Mouse (Mus musculus): ENCODE measurements at regions not wholly inside any gene's neighbourhood (a gene's known extent, or its start where the extent isn't known, plus 50 kb on each side); places are given as distances from the start of the nearest gene placed in this dataset.
"Not testable (repeated sequence)": the region's sequence is repeated elsewhere in the genome, so short reads cannot be mapped to it uniquely, and the experiment has no call there.

- H3K4me2 ChIP-seq (ENCODE audit: low read depth, low read length): no peak overlapping the region
- H3K36me3 ChIP-seq (ENCODE audit: control insufficient read depth, insufficient read depth, low read length): no peaks in the 10 kb centered on the region
- no peak for ATAC-seq
- H3K4me3 ChIP-seq (ENCODE audit: low read length): no peak overlapping the region
- 79% methylated on average over 5 of the region's 5 CpGs for WGBS
- H3K27me3 ChIP-seq (replicated peaks; ENCODE audit: control insufficient read depth, insufficient read depth, low read length): no peaks in the 10 kb centered on the region
- no peaks in the 10 kb centered on the region for H3K4me1 ChIP-seq (ENCODE audit: control insufficient read depth, insufficient read depth, low read length)
- no peak overlapping the region for H3K9ac ChIP-seq (ENCODE audit: low read depth, low read length)
- H3K27ac ChIP-seq (ENCODE audit: low read length): no peak overlapping the region
- no peaks in the 10 kb centered on the region for H3K9me3 ChIP-seq (ENCODE audit: control insufficient read depth, low read length)
Observed at GRCm38 (mm10) chr1:41905971-41906370, 789.6 kb upstream of the Pou3f3 start.

- no peaks in the 10 kb centered on the region for H3K27me3 ChIP-seq (replicated peaks; ENCODE audit: control insufficient read depth, insufficient read depth, low read length)
- H3K27ac ChIP-seq (ENCODE audit: low read length): no peak overlapping the region
- no peaks in the 10 kb centered on the region for H3K9me3 ChIP-seq (ENCODE audit: control insufficient read depth, low read length)
- no peak overlapping the region for H3K4me3 ChIP-seq (ENCODE audit: low read length)
- H3K36me3 ChIP-seq (ENCODE audit: control insufficient read depth, insufficient read depth, low read length): no peaks in the 10 kb centered on the region
- no peak overlapping the region for H3K9ac ChIP-seq (ENCODE audit: low read depth, low read length)
- WGBS: 87% methylated on average over 8 of the region's 8 CpGs
- no peak overlapping the region for H3K4me2 ChIP-seq (ENCODE audit: low read depth, low read length)
- ATAC-seq: no peak
- H3K4me1 ChIP-seq (ENCODE audit: control insufficient read depth, insufficient read depth, low read length): no peaks in the 10 kb centered on the region
Observed at GRCm38 (mm10) chr1:41908001-41908807, 787.4 kb upstream of the Pou3f3 start.

- Histone ChIP-seq H3K9ac (ENCODE audit: low read depth, low read length) (no peak overlapping the region), H3K4me3 (ENCODE audit: low read length) (no peak overlapping the region), H3K27ac (ENCODE audit: low read length) (no peak overlapping the region), H3K36me3 (ENCODE audit: control insufficient read depth, insufficient read depth, low read length) (no peaks in the 10 kb centered on the region), H3K27me3 (replicated peaks; ENCODE audit: control insufficient read depth, insufficient read depth, low read length) (no peaks in the 10 kb centered on the region), H3K4me1 (ENCODE audit: control insufficient read depth, insufficient read depth, low read length) (no peaks in the 10 kb centered on the region), H3K4me2 (ENCODE audit: low read depth, low read length) (no peak overlapping the region), H3K9me3 (ENCODE audit: control insufficient read depth, low read length) (no peaks in the 10 kb centered on the region)
- 89% methylated on average over 5 of the region's 5 CpGs for WGBS
- no peak for ATAC-seq
Observed at GRCm38 (mm10) chr1:41908808-41909110, 786.8 kb upstream of the Pou3f3 start.

DNA sequence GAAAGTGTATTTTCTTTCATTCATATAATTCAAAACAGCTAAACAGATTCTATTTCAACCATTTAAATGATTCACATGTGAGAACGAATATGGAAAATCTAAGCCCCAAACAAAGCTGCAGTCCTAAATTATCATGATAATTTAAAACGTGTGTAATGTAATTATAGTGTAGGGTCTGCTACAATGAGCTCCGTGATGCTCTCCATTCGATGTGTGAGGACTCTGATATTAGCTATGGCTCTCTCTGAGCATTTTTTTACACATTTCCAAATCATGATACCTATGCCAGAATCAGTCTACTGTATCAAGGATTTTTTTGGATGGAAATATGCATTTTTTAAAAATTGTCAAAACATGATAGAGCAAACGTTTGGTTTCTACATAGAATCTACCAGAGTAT, 785.8 kb upstream of the Pou3f3 start:
- H3K9ac ChIP-seq (ENCODE audit: low read depth, low read length): no peak overlapping the region
- H3K36me3 ChIP-seq (ENCODE audit: control insufficient read depth, insufficient read depth, low read length): no peaks in the 10 kb centered on the region
- no peak overlapping the region for H3K4me2 ChIP-seq (ENCODE audit: low read depth, low read length)
- H3K4me1 ChIP-seq (ENCODE audit: control insufficient read depth, insufficient read depth, low read length): no peaks in the 10 kb centered on the region
- H3K27me3 ChIP-seq (replicated peaks; ENCODE audit: control insufficient read depth, insufficient read depth, low read length): no peaks in the 10 kb centered on the region
- WGBS: 82% methylated on average over 5 of the region's 5 CpGs
- no peaks in the 10 kb centered on the region for H3K9me3 ChIP-seq (ENCODE audit: control insufficient read depth, low read length)
- ATAC-seq: no peak
- H3K4me3 ChIP-seq (ENCODE audit: low read length): no peak overlapping the region
- no peak overlapping the region for H3K27ac ChIP-seq (ENCODE audit: low read length)

- Histone ChIP-seq H3K4me2 (ENCODE audit: low read depth, low read length) (no peak overlapping the region), H3K36me3 (ENCODE audit: control insufficient read depth, insufficient read depth, low read length) (no peaks in the 10 kb centered on the region), H3K4me1 (ENCODE audit: control insufficient read depth, insufficient read depth, low read length) (no peaks in the 10 kb centered on the region), H3K9ac (ENCODE audit: low read depth, low read length) (no peak overlapping the region), H3K27ac (ENCODE audit: low read length) (no peak overlapping the region), H3K4me3 (ENCODE audit: low read length) (no peak overlapping the region), H3K27me3 (replicated peaks; ENCODE audit: control insufficient read depth, insufficient read depth, low read length) (no peaks in the 10 kb centered on the region), H3K9me3 (ENCODE audit: control insufficient read depth, low read length) (no peaks in the 10 kb centered on the region)
- ATAC-seq: no peak
- WGBS: 47% methylated on average over 4 of the region's 4 CpGs
Observed at GRCm38 (mm10) chr1:41916730-41917347, 778.7 kb upstream of the Pou3f3 start.

GRCm38 (mm10) chr1:41917807-41918206, 777.8 kb upstream of the Pou3f3 start:
- H3K4me1 ChIP-seq (ENCODE audit: control insufficient read depth, insufficient read depth, low read length); H3K36me3 ChIP-seq (ENCODE audit: control insufficient read depth, insufficient read depth, low read length); H3K4me2 ChIP-seq (ENCODE audit: low read depth, low read length); H3K9ac ChIP-seq (ENCODE audit: low read depth, low read length); H3K27me3 ChIP-seq (replicated peaks; ENCODE audit: control insufficient read depth, insufficient read depth, low read length); ATAC-seq; H3K9me3 ChIP-seq (ENCODE audit: control insufficient read depth, low read length); H3K4me3 ChIP-seq (ENCODE audit: low read length); H3K27ac ChIP-seq (ENCODE audit: low read length): not testable (repeated sequence)
- 88% methylated on average over 5 of the region's 5 CpGs for WGBS

DNA sequence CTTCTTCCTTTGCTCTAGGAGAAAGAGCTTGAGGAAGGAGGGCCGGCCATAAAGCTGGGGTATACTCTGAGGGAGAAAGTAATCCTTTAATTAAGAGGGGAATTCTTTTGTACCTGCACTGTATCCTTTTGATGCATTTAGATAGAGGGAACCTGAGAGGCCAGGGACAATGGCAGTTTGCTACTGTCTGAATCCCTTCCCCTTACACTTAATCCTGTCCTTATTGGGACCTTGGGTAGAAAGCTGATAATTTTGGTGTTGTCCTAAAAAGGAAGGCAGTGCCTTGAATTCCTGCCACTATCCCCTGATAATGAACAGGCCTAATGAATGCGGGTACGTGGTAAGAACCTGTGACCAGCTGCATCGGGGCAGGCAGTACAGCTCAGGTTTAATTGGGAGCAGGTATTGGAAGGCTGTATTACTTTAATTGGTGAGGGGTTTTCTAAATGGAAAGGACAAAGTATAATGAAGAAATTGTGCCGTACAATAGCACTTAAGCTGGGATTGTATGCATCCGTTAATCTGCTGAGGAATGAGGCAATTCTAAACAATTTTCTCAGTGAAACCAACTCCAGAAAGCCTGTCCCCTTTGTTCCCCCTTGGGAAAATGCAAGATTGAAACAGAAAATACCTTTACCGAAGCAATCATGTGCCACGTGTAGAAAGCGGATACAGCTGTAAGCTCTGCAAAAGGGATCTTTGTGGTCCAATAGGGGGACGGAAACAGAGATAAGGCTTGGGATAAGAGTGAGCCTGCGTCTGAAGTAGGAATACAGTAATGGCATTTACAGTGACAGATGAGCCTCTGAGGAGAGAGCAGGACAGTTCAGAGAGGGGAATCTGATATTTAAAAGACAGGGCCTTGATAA, 776.9 kb upstream of the Pou3f3 start:
- H3K27ac ChIP-seq (ENCODE audit: low read length): no peak overlapping the region
- no peak overlapping the region for H3K4me3 ChIP-seq (ENCODE audit: low read length)
- H3K9me3 ChIP-seq (ENCODE audit: control insufficient read depth, low read length): no peaks in the 10 kb centered on the region
- no peaks in the 10 kb centered on the region for H3K36me3 ChIP-seq (ENCODE audit: control insufficient read depth, insufficient read depth, low read length)
- 44% methylated on average over 11 of the region's 11 CpGs for WGBS
- H3K27me3 ChIP-seq (replicated peaks; ENCODE audit: control insufficient read depth, insufficient read depth, low read length): no peaks in the 10 kb centered on the region
- no peak overlapping the region for H3K4me2 ChIP-seq (ENCODE audit: low read depth, low read length)
- ATAC-seq: no peak
- no peaks in the 10 kb centered on the region for H3K4me1 ChIP-seq (ENCODE audit: control insufficient read depth, insufficient read depth, low read length)
- H3K9ac ChIP-seq (ENCODE audit: low read depth, low read length): no peak overlapping the region

GRCm38 (mm10) chr1:41933777-41934176, 761.8 kb upstream of the Pou3f3 start:
- H3K4me1 ChIP-seq (ENCODE audit: control insufficient read depth, insufficient read depth, low read length): no peaks in the 10 kb centered on the region
- WGBS: 28% methylated on average over 1 of the region's 1 CpGs
- no peak for ATAC-seq
- H3K9ac ChIP-seq (ENCODE audit: low read depth, low read length): no peak overlapping the region
- no peak overlapping the region for H3K4me2 ChIP-seq (ENCODE audit: low read depth, low read length)
- no peaks in the 10 kb centered on the region for H3K27me3 ChIP-seq (replicated peaks; ENCODE audit: control insufficient read depth, insufficient read depth, low read length)
- H3K4me3 ChIP-seq (ENCODE audit: low read length): no peak overlapping the region
- no peaks in the 10 kb centered on the region for H3K36me3 ChIP-seq (ENCODE audit: control insufficient read depth, insufficient read depth, low read length)
- no peak overlapping the region for H3K27ac ChIP-seq (ENCODE audit: low read length)
- no peaks in the 10 kb centered on the region for H3K9me3 ChIP-seq (ENCODE audit: control insufficient read depth, low read length)

GRCm38 (mm10) chr1:41935912-41936478, 759.6 kb upstream of the Pou3f3 start:
- no peaks in the 10 kb centered on the region for H3K36me3 ChIP-seq (ENCODE audit: control insufficient read depth, insufficient read depth, low read length)
- H3K4me2 ChIP-seq (ENCODE audit: low read depth, low read length): no peak overlapping the region
- WGBS: 85% methylated on average over 7 of the region's 7 CpGs
- no peak overlapping the region for H3K27ac ChIP-seq (ENCODE audit: low read length)
- no peak for ATAC-seq
- H3K4me3 ChIP-seq (ENCODE audit: low read length): no peak overlapping the region
- H3K4me1 ChIP-seq (ENCODE audit: control insufficient read depth, insufficient read depth, low read length): no peaks in the 10 kb centered on the region
- H3K9ac ChIP-seq (ENCODE audit: low read depth, low read length): no peak overlapping the region
- H3K9me3 ChIP-seq (ENCODE audit: control insufficient read depth, low read length): no peaks in the 10 kb centered on the region
- no peaks in the 10 kb centered on the region for H3K27me3 ChIP-seq (replicated peaks; ENCODE audit: control insufficient read depth, insufficient read depth, low read length)
